Comparison of ENCODE assay signal across 12 mouse cellular contexts in genomic region chr7:133059517-133060104, GRCm38 (mm10).
DNase-seq lines count a peak whose midpoint lies in the region; ATAC-seq and TF ChIP-seq lines count a peak whose summit lies in the region.
"Had no signal": no experiment of that assay in that cellular context is flagged by ENCODE, and none has a peak within 500 bp of the region (broad histone marks: within the 10 kb centered on the region; RNA-seq: fewer than 3 reads in every experiment).

No protein-coding gene starts in this region.

- ATAC-seq in frontal cortex, adult (ENCODE audit: low TSS enrichment) = peak; percentile 64
- no peak for ATAC-seq in hindbrain, embryonic 14.5 days (ENCODE audit: low FRiP score)
- ATAC-seq in hindbrain, postnatal 0 days = peak; percentile 32; the same call in 1 of the 2 replicates
- ATAC-seq in erythroid progenitor cell, adult 5-6 weeks (replicated peaks; ENCODE audit: low FRiP score, poor library complexity, severe bottlenecking) = no peak

- H3K9me3 ChIP-seq in hindbrain, embryonic 14.5 days (ENCODE audit: control insufficient read depth, low read length) = no peaks in the 10 kb centered on the region
- H3K9me3 ChIP-seq in hindbrain, embryonic 10.5 days = no peaks in the 10 kb centered on the region
- H3K9me3 ChIP-seq in E14TG2a.4 (ENCODE audit: low read length) = no peaks in the 10 kb centered on the region
- no peaks in the 10 kb centered on the region for H3K9me3 ChIP-seq in hindbrain, postnatal 0 days (ENCODE audit: low read length)

- H3K27me3 ChIP-seq in hindbrain, embryonic 14.5 days (ENCODE audit: control insufficient read depth, insufficient read depth, low read length) = no peaks in the 10 kb centered on the region
- no peaks in the 10 kb centered on the region for H3K27me3 ChIP-seq in hindbrain, embryonic 10.5 days (ENCODE audit: insufficient read depth, poor library complexity, severe bottlenecking)
- no peaks in the 10 kb centered on the region for H3K27me3 ChIP-seq in E14TG2a.4 (ENCODE audit: insufficient read depth, low read length)
- H3K27me3 ChIP-seq in hindbrain, postnatal 0 days (ENCODE audit: insufficient read depth, low read length) = no peaks in the 10 kb centered on the region

- H3K36me3 ChIP-seq in hindbrain, embryonic 14.5 days (replicated peaks; ENCODE audit: control insufficient read depth, insufficient read depth) = 0 out of 2 replicates have a peak, but pooled peaks cover 4% of the 10 kb centered on the region
- peaks cover 61% of the 10 kb centered on the region for H3K36me3 ChIP-seq in hindbrain, embryonic 10.5 days
- H3K36me3 ChIP-seq in E14TG2a.4 (ENCODE audit: insufficient read depth, low read length) = peaks cover 100% of the 10 kb centered on the region
- no peaks in the 10 kb centered on the region for H3K36me3 ChIP-seq in hindbrain, postnatal 0 days (ENCODE audit: insufficient read depth, low read length)

- H3K4me2 ChIP-seq in hindbrain, embryonic 14.5 days (replicated peaks) = no peak overlapping the region
- no peak overlapping the region for H3K4me2 ChIP-seq in hindbrain, postnatal 0 days (ENCODE audit: low read depth, low read length)
- H3K4me2 ChIP-seq: liver, embryonic 11.5 days had no signal

- no peak overlapping the region for H3K4me3 ChIP-seq in hindbrain, embryonic 14.5 days (replicated peaks; ENCODE audit: low read length)
- H3K4me3 ChIP-seq in hindbrain, embryonic 10.5 days = no peak overlapping the region
- peak overlapping the region; percentile 41; the same call in 1 of the 2 replicates for H3K4me3 ChIP-seq in E14TG2a.4 (replicated peaks; ENCODE audit: low read length)
- no peak overlapping the region for H3K4me3 ChIP-seq in hindbrain, postnatal 0 days (ENCODE audit: low read length)

- peaks cover 16% of the 10 kb centered on the region; the same call in 1 of the 2 replicates for H3K4me1 ChIP-seq in hindbrain, embryonic 14.5 days (replicated peaks; ENCODE audit: control insufficient read depth, insufficient read depth, low read length)
- H3K4me1 ChIP-seq in hindbrain, embryonic 10.5 days (replicated peaks) = peaks cover 29% of the 10 kb centered on the region
- H3K4me1 ChIP-seq in E14TG2a.4 (replicated peaks; ENCODE audit: low read depth, low read length) = peaks cover 100% of the 10 kb centered on the region
- H3K4me1 ChIP-seq in hindbrain, postnatal 0 days (ENCODE audit: insufficient read depth, low read length) = peaks cover 19% of the 10 kb centered on the region

- DNase-seq in frontal cortex, postnatal 14 days (ENCODE audit: low spot score in 2 of 2) = no peak
- DNase-seq in hindbrain, embryonic 14.5 days (ENCODE audit: low spot score) = no peak
- no peak for DNase-seq in hindbrain, embryonic 10.5 days (ENCODE audit: low spot score)
- DNase-seq in hindbrain, postnatal 0 days (ENCODE audit: low spot score) = no peak
- DNase-seq in left cerebral cortex, adult 18-20 months (ENCODE audit: low spot score in 2 of 2) = no peak
- DNase-seq: B cell, adult 2 months; kidney, postnatal 10 days; lung, postnatal 14 days had no signal

- no peak for TF ChIP-seq CTCF in E14TG2a.4 (conservative IDR thresholded peaks at IDR 0.05; ENCODE audit: low read length)
- no peak for TF ChIP-seq CTCF in hindbrain, postnatal 0 days (IDR thresholded peaks at IDR 0.05; ENCODE audit: low read depth)

- H3K9ac ChIP-seq in hindbrain, embryonic 14.5 days = no peak overlapping the region
- H3K9ac ChIP-seq in hindbrain, postnatal 0 days (replicated peaks; ENCODE audit: low read length) = no peak overlapping the region

- 60% methylated on average over 9 of the region's 9 CpGs for WGBS in hindbrain, embryonic 14.5 days
- WGBS in hindbrain, embryonic 10.5 days = 84% methylated on average over 9 of the region's 9 CpGs
- WGBS in hindbrain, postnatal 0 days = 30% methylated on average over 9 of the region's 9 CpGs

- H3K27ac ChIP-seq in hindbrain, embryonic 14.5 days = peak overlapping the region; percentile 44
- no peak overlapping the region for H3K27ac ChIP-seq in hindbrain, embryonic 10.5 days
- peak overlapping the region; percentile 11; the same call in 1 of the 2 replicates for H3K27ac ChIP-seq in hindbrain, postnatal 0 days

Comparison
In these comparisons a context has a peak if more than half of its experiments do, and no peak if none do; other contexts are left out.
1. ATAC-seq: peak in frontal cortex, adult (single experiment) and hindbrain, postnatal 0 days (single experiment); none in hindbrain, embryonic 14.5 days (single experiment) and erythroid progenitor cell, adult 5-6 weeks (single experiment).